Mouse (Mus musculus) ES-Bruce4 (cell line): ENCODE results near the gene Arhgap28.

Source experiments
- CTCF ChIP-seq: IDR thresholded peaks from one replicate; pipeline ENCODE4 v1.8.1; 2011; ENCODE audit warnings: low read depth, low read length
- POLR2A ChIP-seq: IDR thresholded peaks from one replicate; pipeline ENCODE4 v1.8.1; 2011; ENCODE audit warnings: low read length; ENCODE audit not compliant: insufficient read depth

- TF ChIP-seq CTCF (no peak), POLR2A (no peak)
These were observed 96.3 kb downstream of the Arhgap28 start for GRCm38 (mm10) chr17:67907532-67908054.
